Mouse (Mus musculus) thymus, postnatal 36 days (tissue): ENCODE data around the gene Inpp5b.

Experiments
- DNase-seq, 2 experiments: peaks; one replicate each; pipeline ENCODE4 v3.0.0; 2022; ENCODE audit warnings: mixed read lengths in 2 of 2

Inpp5b gene

GRCm38 (mm10) chr4:124765802-124766565 is 24.3 kb downstream of the Inpp5b start:
- no peak for DNase-seq

GRCm38 (mm10) chr4:124766566-124766940 is 24.9 kb downstream of the Inpp5b start:
- DNase-seq: no peak

DNA sequence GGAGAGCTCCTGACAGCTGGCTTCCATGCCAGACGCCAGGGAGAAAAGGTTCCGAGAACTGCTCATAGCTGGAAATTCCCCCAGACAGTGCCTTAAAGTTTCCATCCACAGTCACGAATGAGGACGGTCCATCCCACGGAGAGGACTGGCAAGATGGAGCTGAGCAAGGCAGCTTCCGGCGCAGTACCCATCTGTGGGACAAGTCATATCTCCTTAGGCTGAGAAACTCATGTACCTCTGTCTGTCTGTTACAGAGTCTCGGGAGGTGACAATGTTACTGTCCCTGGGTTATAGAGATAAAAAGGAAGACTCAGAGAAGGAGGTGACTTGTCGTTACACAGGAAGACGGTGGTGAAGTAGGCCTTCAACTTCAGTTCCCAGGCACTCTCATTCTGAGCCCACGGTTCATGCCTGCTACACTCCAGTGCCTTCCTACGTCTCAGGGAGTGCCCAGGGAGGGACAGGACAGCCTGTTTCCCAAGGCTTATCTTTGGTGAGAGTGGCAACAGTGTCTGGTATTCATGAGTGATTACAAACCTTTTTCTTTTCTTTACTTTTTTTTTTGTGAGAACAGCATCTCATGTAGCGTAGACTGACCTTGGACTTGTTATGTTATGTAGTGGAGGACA is 27.4 kb downstream of the Inpp5b start:
- no peak for DNase-seq

- DNase-seq: no peak
Observed at GRCm38 (mm10) chr4:124770624-124771023, 29.0 kb downstream of the Inpp5b start.

DNA sequence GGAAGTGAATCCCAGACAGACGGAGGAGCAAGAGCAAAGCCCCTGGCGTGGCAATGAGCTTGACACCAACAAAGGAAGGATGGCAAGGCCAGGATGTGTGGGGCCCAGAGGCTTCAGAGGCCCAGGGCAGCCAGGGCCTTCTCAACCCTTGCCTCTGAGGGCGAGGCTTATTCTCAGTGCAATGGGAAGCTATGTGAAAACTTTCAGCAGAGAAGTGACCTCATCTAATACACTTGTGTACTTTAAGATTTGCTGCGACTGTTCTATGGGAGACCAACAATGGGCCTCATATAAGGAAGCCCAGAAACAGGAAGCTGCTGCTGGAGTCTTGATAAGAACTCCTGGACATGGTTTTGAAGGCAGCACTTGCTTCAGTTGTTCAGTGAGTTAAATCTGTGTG is 30.5 kb downstream of the Inpp5b start:
- DNase-seq: no peak

DNA sequence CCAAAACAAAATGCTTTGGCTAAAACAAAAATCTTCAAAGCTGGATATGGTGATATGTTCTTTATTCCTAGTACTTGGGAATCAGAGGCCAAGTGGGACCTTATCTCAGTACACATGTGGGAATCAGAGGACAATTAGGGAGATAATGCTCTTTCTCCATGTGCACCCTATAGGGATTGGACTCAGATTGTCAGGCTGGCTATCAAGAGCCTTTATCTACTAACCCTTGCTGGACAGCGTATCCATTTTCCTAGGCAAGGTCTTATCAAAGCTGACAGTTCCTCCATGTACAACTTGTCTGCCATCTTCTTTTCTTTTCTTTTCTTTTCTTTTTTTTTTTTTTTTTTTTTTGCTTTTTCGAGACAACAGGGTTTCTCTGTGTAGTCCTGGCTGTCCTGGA is 31.8 kb downstream of the Inpp5b start:
- no peak for DNase-seq

DNA sequence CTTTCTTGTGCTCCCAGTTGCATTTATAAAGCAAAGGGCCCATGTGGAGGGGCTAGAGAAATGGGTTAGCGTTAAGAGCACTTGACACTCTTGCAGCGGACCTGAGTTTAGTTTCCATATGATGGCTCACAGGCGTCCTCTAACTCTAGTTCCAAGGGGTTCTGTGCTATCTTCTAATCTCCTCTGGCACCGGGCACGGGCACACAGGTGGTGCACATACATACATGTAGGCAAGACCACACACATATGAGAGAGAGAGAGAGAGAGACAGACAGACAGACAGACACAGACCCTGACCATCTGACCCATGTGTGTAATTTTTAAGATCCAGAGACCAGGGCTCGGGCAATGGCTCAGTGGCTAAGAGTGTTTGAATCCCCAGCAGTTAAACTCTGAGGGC is 32.3 kb downstream of the Inpp5b start:
- no peak for DNase-seq

DNA sequence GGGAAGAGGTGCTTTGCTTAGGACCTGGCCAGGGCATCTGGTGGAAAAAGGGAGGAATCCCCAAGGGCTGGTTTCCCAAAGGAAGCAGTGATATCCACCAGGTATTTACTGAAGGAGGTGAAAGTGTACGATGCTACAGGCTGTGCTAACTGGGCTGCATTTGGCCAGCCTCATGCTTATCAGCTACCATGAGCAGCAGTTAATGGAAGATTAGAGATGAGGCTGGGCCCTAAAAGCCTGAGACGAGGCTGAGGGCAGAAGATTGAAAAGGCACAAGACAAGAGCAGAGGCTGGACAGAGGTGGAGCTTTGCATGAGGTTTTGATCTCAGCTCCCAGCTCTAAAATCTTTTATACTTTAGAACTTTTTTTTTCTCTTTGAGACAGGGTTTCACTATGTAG is 32.8 kb downstream of the Inpp5b start:
- no peak for DNase-seq

- no peak for DNase-seq
Observed at GRCm38 (mm10) chr4:124781361-124781760, 39.7 kb downstream of the Inpp5b start.

DNA sequence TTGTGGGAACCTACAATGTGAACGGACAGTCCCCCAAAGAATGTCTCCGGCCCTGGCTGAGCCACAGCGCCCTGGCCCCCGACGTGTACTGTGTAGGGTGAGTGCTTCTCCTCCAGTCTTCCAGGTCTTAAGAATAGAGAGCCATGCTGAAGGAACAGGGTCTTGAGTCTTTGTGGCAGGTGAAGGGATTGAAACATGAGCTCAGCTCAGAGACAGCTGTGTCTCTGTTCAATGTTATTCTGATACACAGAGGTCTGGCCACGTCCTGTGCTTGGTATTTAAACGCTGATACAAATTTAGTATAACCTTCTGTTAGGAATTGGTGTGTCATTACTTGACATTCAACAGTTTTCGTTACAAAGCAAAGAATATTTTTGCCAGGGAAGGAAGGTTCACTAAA is 40.7 kb downstream of the Inpp5b start:
- DNase-seq: no peak

DNA sequence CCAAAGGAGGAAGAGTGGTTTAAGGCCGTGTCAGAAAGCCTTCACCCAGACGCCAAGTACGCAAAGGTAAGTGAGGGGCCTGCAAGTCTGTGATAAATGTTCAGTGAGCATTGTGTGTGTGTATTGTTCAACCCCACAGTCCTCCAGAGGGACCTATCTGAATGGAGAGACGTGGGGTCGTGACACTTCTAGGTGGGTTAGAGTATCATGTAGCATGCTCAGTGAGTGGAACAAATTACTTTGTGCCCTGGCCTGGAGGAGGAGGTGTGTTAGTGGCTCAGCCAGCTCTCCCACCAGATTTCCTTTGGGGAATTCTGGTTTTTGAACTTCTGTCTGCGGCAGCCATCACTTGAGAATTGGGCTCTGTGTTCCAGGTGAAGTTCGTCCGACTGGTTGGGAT is 42.3 kb downstream of the Inpp5b start:
- DNase-seq: no peak

- no peak for DNase-seq
Observed at GRCm38 (mm10) chr4:124790013-124790412, 48.4 kb downstream of the Inpp5b start.

GRCm38 (mm10) chr4:124792114-124792513 is 50.5 kb downstream of the Inpp5b start:
- DNase-seq: no peak

- DNase-seq: no peak
Observed at GRCm38 (mm10) chr4:124796141-124796540, 54.5 kb downstream of the Inpp5b start.

DNA sequence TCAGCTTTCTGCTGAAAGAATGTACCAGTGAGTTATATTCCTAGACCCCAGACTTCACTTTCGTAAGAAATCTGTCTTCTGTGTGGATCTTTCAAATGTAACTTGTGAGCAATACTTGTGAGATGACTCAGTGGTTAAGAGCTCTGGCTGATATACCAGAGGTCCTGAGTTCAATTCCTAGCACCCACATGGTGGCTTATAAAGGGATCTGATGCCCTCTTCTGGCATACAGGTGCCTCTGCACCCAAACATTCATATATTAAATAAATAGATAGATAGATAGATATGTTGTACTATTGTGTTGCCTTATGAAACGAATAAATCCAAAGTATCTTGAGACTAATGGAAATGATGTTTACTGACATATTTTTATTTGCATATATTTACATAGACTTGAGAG is 55.3 kb downstream of the Inpp5b start:
- DNase-seq: no peak

DNA sequence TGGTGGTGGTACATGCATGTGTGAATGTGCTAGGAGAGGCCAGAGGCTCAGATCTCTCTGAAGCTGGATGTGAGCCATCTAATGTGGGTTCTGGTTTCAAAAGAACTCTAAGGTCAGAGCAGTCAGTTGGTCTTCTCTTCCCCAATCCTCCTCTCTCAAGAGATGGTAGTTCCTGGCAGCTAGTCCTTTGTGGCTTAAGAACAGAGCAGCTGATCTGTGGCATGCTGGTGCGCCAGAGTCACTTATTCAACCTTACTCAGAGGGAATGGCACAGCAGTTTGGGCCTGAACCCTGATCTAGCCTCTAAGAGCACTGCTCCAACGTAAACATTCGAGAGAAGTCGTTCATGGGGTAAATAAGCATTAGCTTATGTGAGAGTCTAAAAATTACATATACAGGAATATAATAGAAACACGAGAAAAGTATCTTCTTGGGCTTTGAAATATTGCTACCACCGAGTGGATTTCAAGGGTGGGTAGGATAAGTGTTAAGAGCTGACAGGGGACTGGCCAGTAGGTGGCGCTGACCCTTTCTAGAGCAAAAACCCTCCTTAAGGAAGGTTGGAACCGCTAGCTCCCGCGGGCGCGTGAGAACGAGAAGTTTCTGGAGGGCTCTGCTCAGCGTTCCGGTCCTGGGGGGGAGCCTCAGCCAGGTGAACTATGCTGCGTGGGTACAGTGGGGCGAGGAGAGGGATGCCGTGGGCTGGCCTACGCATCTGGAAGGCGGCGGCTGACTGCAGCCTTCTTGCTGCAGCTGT is 60.1 kb downstream of the Inpp5b start, which contains the start of gene Mtf1:
Mtf1 (plus strand) TSS at position 553 of the 757 bp plus-strand sequence.
- DNase-seq: peak; percentile 84

DNA sequence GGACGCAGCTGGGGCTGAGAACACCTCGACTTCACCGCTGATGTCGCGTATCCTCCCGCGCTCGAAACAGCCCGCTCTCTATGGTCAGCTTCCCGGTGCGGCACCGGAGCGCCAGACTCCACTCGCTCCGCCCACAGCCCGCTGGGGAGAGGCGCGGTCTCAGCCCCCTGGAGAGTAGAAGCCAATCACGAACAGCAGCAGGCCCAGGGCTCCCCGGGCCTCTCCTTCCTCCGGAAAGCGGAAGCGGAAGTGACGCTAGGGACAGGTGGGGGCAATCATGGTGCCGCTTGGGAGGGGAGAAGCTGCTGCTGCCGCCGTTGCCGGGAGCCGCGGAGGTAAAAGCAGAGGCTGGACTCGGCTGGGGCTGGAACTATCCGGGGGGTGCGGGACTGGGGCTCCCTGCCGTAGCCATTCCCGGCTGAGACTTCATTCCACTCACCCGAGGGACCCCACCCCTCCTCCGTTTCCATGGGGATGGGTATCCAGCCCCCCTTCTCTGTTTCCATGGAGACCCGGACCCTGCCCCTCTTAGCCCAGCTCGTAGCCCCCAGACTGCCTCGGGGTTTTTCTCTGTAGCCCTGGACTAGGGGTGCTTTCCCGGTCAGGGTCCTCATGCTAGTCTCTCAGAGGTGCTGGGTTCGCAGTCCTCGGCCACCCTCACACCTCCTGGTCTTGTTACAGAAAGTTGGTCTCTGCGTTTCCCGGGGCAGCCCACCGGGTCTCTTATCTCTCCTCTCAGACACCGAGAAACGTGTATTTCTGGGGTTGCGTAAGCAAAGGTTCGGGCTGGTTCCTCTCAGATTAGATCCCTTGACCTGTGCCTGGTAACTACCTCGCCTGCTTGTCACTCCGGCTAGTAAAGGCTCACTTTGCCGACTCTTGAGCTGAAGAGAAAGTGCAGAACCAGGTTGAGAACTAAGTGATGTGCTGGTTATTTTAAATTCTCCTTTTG is 60.9 kb downstream of the Inpp5b start:
- DNase-seq: peak; percentile 95 to 98

GRCm38 (mm10) chr4:124803406-124803805 is 61.8 kb downstream of the Inpp5b start:
- no peak for DNase-seq

- DNase-seq: no peak
Observed at GRCm38 (mm10) chr4:124808511-124808910, 66.9 kb downstream of the Inpp5b start.

- no peak for DNase-seq
Observed at GRCm38 (mm10) chr4:124809136-124809883, 67.7 kb downstream of the Inpp5b start.

DNA sequence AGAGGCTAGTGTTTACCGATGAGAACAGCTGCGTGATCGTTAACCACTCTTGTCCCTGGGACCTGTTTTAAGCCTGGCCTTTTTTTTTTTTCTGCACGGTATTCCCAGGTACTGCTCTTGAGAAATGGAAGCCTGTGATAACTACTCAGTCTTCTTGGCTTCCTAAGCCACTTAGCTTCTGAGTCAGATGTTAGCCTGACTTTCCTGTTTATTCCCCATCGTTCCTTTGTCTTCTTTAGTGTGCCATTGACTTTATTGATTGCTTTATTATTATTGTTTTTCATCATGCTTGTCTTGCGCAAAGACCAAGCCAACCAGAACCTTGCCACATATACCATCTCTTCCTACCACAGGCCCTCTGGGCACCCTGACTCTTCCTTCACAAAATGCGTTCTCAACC is 68.4 kb downstream of the Inpp5b start:
- DNase-seq: no peak
